Mouse (Mus musculus) stomach, postnatal 0 days (tissue): ENCODE measurements around the gene Ipo13. TPM values are rescaled to one million over a fixed set of nuclear protein-coding genes. Genes with fewer than 3 reads are reported as not detected.

ENCODE experiments used
- ATAC-seq: fragments of 200-750 bp; cut with Nextera tagmentation; 2 replicates; pipeline ENCODE4 v1.8.0; 2017; ENCODE audit not compliant: low FRiP score, low TSS enrichment
- DNase-seq: peaks from one replicate; pipeline ENCODE4 v3.0.0-alpha.2; 2016; ENCODE audit warnings: low spot score
- H3K27ac ChIP-seq: fragments of 300-500 bp; sonication (generic); replicated peaks from 2 replicates; pipeline ENCODE4 v1.5.1; 2014; ENCODE audit warnings: mild to moderate bottlenecking, control low read depth
- H3K27me3 ChIP-seq: fragments of 300-500 bp; sonication (generic); 2 replicates; pipeline ENCODE4 v1.6.1; 2014; ENCODE audit warnings: low read length; ENCODE audit not compliant: control insufficient read depth, insufficient read depth
- H3K36me3 ChIP-seq: fragments of 300-500 bp; sonication (generic); 2 replicates; pipeline ENCODE4 v1.6.1; 2014; ENCODE audit warnings: low read length, mixed read lengths; ENCODE audit not compliant: control insufficient read depth, insufficient read depth
- H3K4me1 ChIP-seq: fragments of 300-500 bp; sonication (generic); replicated peaks from 2 replicates; pipeline ENCODE4 v1.6.1; 2014; ENCODE audit warnings: antibody characterized with exemption; ENCODE audit not compliant: control insufficient read depth, insufficient read depth
- H3K4me2 ChIP-seq: fragments of 300-500 bp; sonication (generic); replicated peaks from 2 replicates; pipeline ENCODE4 v1.6.1; 2014; ENCODE audit warnings: low read depth, mild to moderate bottlenecking, control low read depth, moderate library complexity
- H3K4me3 ChIP-seq: fragments of 300-500 bp; sonication (generic); 2 replicates; pipeline ENCODE4 v1.5.1; 2014; ENCODE audit warnings: low read depth, low read length, control low read depth
- H3K9ac ChIP-seq: fragments of 300-500 bp; sonication (generic); 2 replicates; pipeline ENCODE4 v1.6.1; 2014; ENCODE audit warnings: mild to moderate bottlenecking, low read length, control low read depth, mixed read lengths
- H3K9me3 ChIP-seq: fragments of 300-500 bp; sonication (generic); 2 replicates; pipeline ENCODE4 v1.6.1; 2016; ENCODE audit warnings: low read length; ENCODE audit not compliant: control insufficient read depth
- CTCF ChIP-seq: IDR thresholded peaks from 2 replicates; pipeline ENCODE4 v1.5.1; 2016; ENCODE audit warnings: antibody characterized with exemption, low read depth, mild to moderate bottlenecking, moderate library complexity
- EP300 ChIP-seq: optimal IDR thresholded peaks from 2 replicates; pipeline ENCODE3; 2016; ENCODE audit warnings: antibody characterized with exemption
- WGBS: fragments of 180-500 bp; shearing (Covaris S2); extraction: QIAGEN DNeasy Blood & Tissue Kit; methylation state at CpG from one replicate; pipeline ENCODE4 v1.1.7; 2014; 5-methylcytosine and 5-hydroxymethylcytosine counted together
- polyA plus RNA-seq: library from polyadenylated mRNA; unstranded; fragments of >200 nt; fragmentation: Nextera tagmentation; extraction: Ambion mirVana; gene quantifications from 2 replicates; pipeline ENCODE4 v1.2.1, GENCODE M21; 2015

The Ipo13 gene
- polyA plus RNA-seq, 1 experiment from 2014 or later, result 21.5 TPM

DNA sequence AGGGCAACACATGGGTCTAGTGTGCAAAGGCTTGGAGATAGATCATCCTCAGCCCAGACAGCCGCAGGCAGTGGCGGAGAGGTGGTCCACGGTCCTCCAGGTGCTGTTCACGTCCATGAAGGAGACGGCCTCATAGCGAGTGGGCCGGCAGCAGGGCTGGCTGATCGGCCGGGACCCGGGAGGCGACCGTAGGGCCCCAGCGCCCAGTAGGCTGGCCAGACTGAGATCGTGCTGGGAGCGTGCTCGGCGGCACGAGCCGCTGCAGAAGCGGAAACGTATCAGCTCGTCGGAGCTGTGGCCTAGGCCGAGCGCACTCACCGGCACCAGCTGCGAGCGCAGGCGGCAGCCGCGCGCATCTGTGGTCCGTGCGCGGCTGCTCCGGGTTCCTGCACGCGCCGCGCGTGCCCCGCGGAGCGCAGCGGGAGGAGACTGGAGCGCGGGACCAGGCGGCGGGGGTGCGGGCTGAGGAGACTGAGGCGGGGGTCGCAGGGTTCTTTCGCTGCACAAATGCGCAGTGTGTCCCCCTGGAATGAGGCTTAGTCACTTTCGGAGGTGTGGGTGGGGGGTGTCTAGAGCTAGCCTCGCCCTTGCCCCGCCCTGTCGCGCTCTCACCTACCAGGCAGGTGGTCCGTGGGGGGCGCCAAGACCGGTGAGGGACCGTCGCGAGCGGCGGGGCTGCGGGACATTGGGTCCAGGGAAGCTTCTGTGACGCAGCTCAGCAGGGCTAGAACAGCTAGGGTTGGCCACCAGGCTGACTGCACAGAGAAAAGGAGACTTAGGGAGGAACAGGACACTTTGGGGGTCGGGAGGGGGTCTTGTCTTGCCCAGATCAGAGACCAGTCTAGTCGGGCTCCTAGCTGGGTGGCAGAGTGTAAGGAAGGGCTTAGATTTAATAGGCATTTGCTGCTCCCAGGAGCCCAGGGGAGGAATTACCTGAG lies 12.0 kb upstream of the Ipo13 start:
- no peaks in the 10 kb centered on the region for H3K9me3 ChIP-seq
- peak overlapping the region; percentile 54 for H3K9ac ChIP-seq
- H3K27me3 ChIP-seq, result peaks cover 2% of the 10 kb centered on the region; the same call in 1 of the 2 replicates
- TF ChIP-seq EP300 (no peak), CTCF (peak; percentile 26; the same call in 1 of the 2 replicates)
- no peaks in the 10 kb centered on the region for H3K36me3 ChIP-seq
- peak overlapping the region; percentile 83 for H3K4me2 ChIP-seq
- H3K27ac ChIP-seq, result no peak overlapping the region
- ATAC-seq, result peak; percentile 39
- DNase-seq, result peak; percentile 54
- peak overlapping the region; percentile 40 for H3K4me3 ChIP-seq
- peaks cover 3% of the 10 kb centered on the region; the same call in 1 of the 2 replicates for H3K4me1 ChIP-seq
- 7% methylated on average over 65 of the region's 71 CpGs for WGBS

DNA sequence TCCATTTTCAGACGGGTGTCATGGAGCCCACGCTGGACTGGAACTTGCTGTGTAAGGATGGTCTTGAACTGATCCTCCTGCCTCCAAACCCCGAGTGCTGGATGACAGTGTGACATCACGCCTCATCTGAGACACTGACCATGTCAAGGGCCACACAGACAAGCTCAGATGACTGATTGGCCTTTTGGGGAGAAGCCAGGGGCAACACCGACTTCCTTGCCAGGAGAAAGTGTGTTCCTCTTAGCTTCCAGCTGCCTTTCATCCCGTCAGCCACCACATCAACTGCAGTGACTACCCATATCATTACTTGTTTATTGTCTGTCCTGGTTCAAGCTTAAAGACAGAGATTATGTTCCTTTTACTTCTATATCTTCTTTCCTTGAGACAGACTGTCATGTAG lies 10.1 kb upstream of the Ipo13 start:
- Histone ChIP-seq H3K9ac (no peak overlapping the region), H3K27me3 (peaks cover 2% of the 10 kb centered on the region; the same call in 1 of the 2 replicates), H3K4me2 (no peak overlapping the region), H3K4me3 (no peak overlapping the region), H3K36me3 (no peaks in the 10 kb centered on the region), H3K9me3 (no peaks in the 10 kb centered on the region), H3K27ac (no peak overlapping the region), H3K4me1 (peaks cover 3% of the 10 kb centered on the region; the same call in 1 of the 2 replicates)
- DNase-seq (no peak), ATAC-seq (no peak)
- WGBS, result 55% methylated on average over 5 of the region's 6 CpGs
- TF ChIP-seq EP300, result no peak
- TF ChIP-seq CTCF, result no peak

DNA sequence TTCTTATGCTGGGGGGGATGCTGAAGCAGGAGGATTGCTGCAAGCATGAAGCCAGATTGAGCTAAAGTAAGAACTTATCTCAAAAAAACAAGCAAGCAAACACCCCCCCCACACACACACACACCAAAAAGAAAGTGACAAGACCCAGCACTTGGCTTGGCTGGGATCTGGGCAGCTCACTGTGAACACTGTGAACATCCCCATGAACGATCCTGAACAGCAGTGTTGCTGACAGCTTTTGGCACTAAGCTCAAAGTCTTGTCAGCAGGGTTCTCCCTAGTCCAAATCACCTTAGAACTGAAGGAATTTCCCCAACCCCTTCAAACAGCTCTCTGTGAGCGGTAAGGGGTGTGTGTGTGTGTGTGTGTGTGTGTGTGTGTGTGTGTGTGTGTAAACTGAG lies 8.7 kb upstream of the Ipo13 start:
- no peak for TF ChIP-seq EP300
- no peak for TF ChIP-seq CTCF
- H3K27me3 ChIP-seq, result peaks cover 2% of the 10 kb centered on the region; the same call in 1 of the 2 replicates
- H3K4me2 ChIP-seq, result no peak overlapping the region
- WGBS, result 43% methylated on average over 2 of the region's 2 CpGs
- H3K9me3 ChIP-seq, result no peaks in the 10 kb centered on the region
- no peak overlapping the region for H3K27ac ChIP-seq
- DNase-seq (no peak), ATAC-seq (no peak)
- H3K9ac ChIP-seq, result no peak overlapping the region
- no peak overlapping the region for H3K4me3 ChIP-seq
- H3K36me3 ChIP-seq, result no peaks in the 10 kb centered on the region
- H3K4me1 ChIP-seq, result no peaks in the 10 kb centered on the region; the same call in 1 of the 2 replicates

DNA sequence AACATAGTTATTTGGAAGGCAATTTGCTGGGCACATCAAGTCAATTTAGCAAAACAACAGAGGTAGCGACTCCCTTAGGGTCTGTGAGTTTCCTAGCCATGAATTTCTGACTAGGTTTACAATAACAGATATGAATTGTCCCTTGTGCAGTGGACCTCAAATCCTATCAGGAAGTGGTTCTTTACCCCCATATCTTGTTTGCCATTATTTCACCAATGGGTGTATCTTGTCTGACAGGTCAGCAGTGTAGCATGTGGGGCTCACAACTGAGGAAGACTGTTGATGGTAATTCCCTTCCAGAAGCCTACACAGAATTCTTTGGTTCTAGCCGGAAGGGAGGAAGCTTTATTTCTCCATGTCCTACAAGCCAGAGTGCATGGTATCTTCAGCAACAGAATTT lies 6.6 kb upstream of the Ipo13 start:
- ATAC-seq, result no peak
- Histone ChIP-seq H3K4me3 (no peak overlapping the region), H3K9me3 (no peaks in the 10 kb centered on the region), H3K27me3 (peaks cover under 1% of the 10 kb centered on the region; the same call in 1 of the 2 replicates), H3K27ac (no peak overlapping the region), H3K4me2 (no peak overlapping the region), H3K9ac (no peak overlapping the region), H3K36me3 (no peaks in the 10 kb centered on the region), H3K4me1 (no peaks in the 10 kb centered on the region)
- WGBS, result 91% methylated on average over 2 of the region's 2 CpGs
- TF ChIP-seq CTCF, result no peak
- TF ChIP-seq EP300, result no peak
- DNase-seq, result no peak

DNA sequence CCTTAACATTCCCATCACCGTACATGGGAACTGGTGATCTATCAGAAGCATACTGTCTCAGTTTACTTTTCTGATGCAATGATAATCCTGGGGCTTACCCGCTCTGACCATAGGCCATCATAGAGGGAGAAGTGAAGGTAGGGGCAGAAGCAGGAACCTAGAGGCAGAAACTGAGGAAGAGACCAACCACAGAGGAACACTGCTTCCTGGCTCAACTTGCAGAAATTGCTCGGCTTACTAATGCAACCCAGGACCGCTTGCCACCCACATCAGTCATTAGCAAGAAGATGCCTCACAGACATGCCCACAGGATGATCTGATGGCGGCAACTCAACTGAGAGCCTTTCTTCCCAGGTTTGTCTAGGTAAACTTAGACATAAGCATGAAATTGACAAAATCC lies 4.0 kb upstream of the Ipo13 start:
- ATAC-seq (no peak), DNase-seq (no peak)
- 60% methylated on average over 5 of the region's 5 CpGs for WGBS
- Histone ChIP-seq H3K27me3 (no peaks in the 10 kb centered on the region), H3K9ac (no peak overlapping the region), H3K27ac (no peak overlapping the region), H3K36me3 (no peaks in the 10 kb centered on the region), H3K9me3 (no peaks in the 10 kb centered on the region), H3K4me3 (no peak overlapping the region), H3K4me2 (no peak overlapping the region), H3K4me1 (peaks cover 4% of the 10 kb centered on the region)
- TF ChIP-seq EP300 (no peak), CTCF (no peak)

DNA sequence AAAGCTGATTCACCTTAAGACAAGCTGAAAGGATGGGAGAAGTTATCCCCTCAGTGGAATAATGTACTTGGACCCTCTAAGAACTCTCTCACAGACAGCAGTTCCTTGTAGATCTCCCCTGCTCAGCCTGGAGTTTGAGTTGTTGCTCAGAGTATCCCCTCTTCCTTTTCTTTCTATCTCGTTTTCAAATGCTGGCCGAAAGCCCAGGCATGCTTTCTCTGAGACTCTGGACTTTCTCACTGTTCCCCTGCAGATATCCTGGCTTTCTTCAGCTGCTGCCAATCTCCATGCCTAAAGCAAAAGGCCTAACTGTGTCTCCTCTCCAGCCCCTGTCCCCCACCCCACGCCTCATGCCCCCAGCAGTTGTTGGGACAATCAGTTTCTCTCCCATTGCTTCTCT lies 3.5 kb upstream of the Ipo13 start:
- peaks cover 7% of the 10 kb centered on the region for H3K4me1 ChIP-seq
- no peak overlapping the region for H3K4me3 ChIP-seq
- 43% methylated on average over 3 of the region's 3 CpGs for WGBS
- no peak for TF ChIP-seq EP300
- TF ChIP-seq CTCF, result no peak
- H3K36me3 ChIP-seq, result no peaks in the 10 kb centered on the region
- ATAC-seq (no peak), DNase-seq (no peak)
- H3K9ac ChIP-seq, result no peak overlapping the region
- H3K27me3 ChIP-seq, result no peaks in the 10 kb centered on the region
- H3K27ac ChIP-seq, result no peak overlapping the region
- H3K9me3 ChIP-seq, result no peaks in the 10 kb centered on the region
- H3K4me2 ChIP-seq, result no peak overlapping the region
